Mouse (Mus musculus) liver, adult 2 months (tissue): Measurements from ENCODE around the gene Mypn. TPM values are rescaled to one million over a fixed set of nuclear protein-coding genes. Genes with fewer than 3 reads are reported as not detected.

Experiments
- DNase-seq: peaks from one replicate; pipeline ENCODE4 v3.0.0-alpha.2; 2011; ENCODE audit warnings: low read depth, low spot score; ENCODE audit errors: extremely low read depth
- H3K27ac ChIP-seq: fragments of 200-500 bp; replicated peaks from 2 replicates; pipeline ENCODE4 v1.5.1; 2012; ENCODE audit warnings: low read depth, mild to moderate bottlenecking, control low read depth, inconsistent platforms, low read length; ENCODE audit not compliant: insufficient read depth
- H3K27me3 ChIP-seq: fragments of 200-500 bp; 2 replicates; pipeline ENCODE4 v1.6.1; 2012; ENCODE audit warnings: mild to moderate bottlenecking, moderate library complexity, low read length, inconsistent platforms; ENCODE audit not compliant: control insufficient read depth, insufficient read depth
- H3K36me3 ChIP-seq: fragments of 200-500 bp; 2 replicates; pipeline ENCODE4 v1.6.1; 2012; ENCODE audit warnings: low read length, inconsistent platforms; ENCODE audit not compliant: control insufficient read depth, insufficient read depth
- H3K4me1 ChIP-seq: fragments of 200-500 bp; 2 replicates; pipeline ENCODE4 v1.6.1; 2011; ENCODE audit warnings: low read length; ENCODE audit not compliant: control insufficient read depth, insufficient read depth
- H3K4me3 ChIP-seq: fragments of 200-500 bp; 2 replicates; pipeline ENCODE4 v1.5.1; 2011; ENCODE audit warnings: low read depth, mild to moderate bottlenecking, control low read depth, low read length, moderate library complexity; ENCODE audit not compliant: insufficient read depth
- H3K79me2 ChIP-seq: fragments of 200-500 bp; 2 replicates; pipeline ENCODE4 v1.6.1; 2012; ENCODE audit warnings: inconsistent platforms, mild to moderate bottlenecking, low read length, moderate library complexity; ENCODE audit not compliant: control insufficient read depth, insufficient read depth
- H3K9ac ChIP-seq: fragments of 200-500 bp; 2 replicates; pipeline ENCODE4 v1.6.1; 2012; ENCODE audit warnings: low read depth, mild to moderate bottlenecking, control low read depth, inconsistent platforms, low read length
- CTCF ChIP-seq: fragments of 200-500 bp; IDR thresholded peaks from 2 replicates; pipeline ENCODE4 v1.5.1; 2011; ENCODE audit warnings: low read depth, low read length, control low read depth
- POLR2A ChIP-seq: fragments of 200-500 bp; IDR thresholded peaks from 2 replicates; pipeline ENCODE4 v1.6.1; 2011; ENCODE audit warnings: low read length, control low read depth; ENCODE audit not compliant: insufficient read depth; ENCODE audit errors: extremely low read depth
- WGBS: fragments of 180-500 bp; shearing (Covaris S2); methylation state at CpG from one replicate; pipeline ENCODE4 v1.1.7; 2018; 5-methylcytosine and 5-hydroxymethylcytosine counted together
- polyA plus RNA-seq: library from polyadenylated mRNA; depleted of rRNA; stranded (reverse); fragments of >200 nt; gene quantifications from 2 replicates; pipeline ENCODE4 v1.2.3, GENCODE M21; 2012
- total RNA-seq: library from RNA; depleted of rRNA; stranded (reverse); fragments of >200 nt; gene quantifications from 2 replicates; pipeline ENCODE4 v1.2.3, GENCODE M21; 2014

Gene Mypn
- total and polyA plus RNA-seq, 2 experiments: under 0.01 TPM; not detected in 1

- no peak overlapping the region for H3K9ac ChIP-seq
- no peak overlapping the region for H3K4me3 ChIP-seq
- H3K79me2 ChIP-seq: no peaks in the 10 kb centered on the region
- H3K4me1 ChIP-seq: peaks cover 20% of the 10 kb centered on the region
- DNase-seq: peak; percentile 76
- peak overlapping the region; percentile 47 for H3K27ac ChIP-seq
- H3K27me3 ChIP-seq: no peaks in the 10 kb centered on the region
- WGBS: 18% methylated on average over 3 of the region's 3 CpGs
- no peaks in the 10 kb centered on the region for H3K36me3 ChIP-seq
- TF ChIP-seq POLR2A (no peak), CTCF (peak; percentile 67)
Observed at GRCm38 (mm10) chr10:63153563-63153962, 50.2 kb downstream of the Mypn start.

GRCm38 (mm10) chr10:63152358-63152757 is 51.4 kb downstream of the Mypn start:
- Histone ChIP-seq H3K27ac (no peak overlapping the region), H3K79me2 (no peaks in the 10 kb centered on the region), H3K4me3 (no peak overlapping the region), H3K9ac (no peak overlapping the region), H3K27me3 (no peaks in the 10 kb centered on the region), H3K4me1 (peaks cover 17% of the 10 kb centered on the region), H3K36me3 (no peaks in the 10 kb centered on the region)
- no peak for DNase-seq
- TF ChIP-seq POLR2A (no peak), CTCF (no peak)

GRCm38 (mm10) chr10:63142660-63143059 is 61.1 kb downstream of the Mypn start:
- Histone ChIP-seq H3K4me1 (no peaks in the 10 kb centered on the region), H3K27ac (no peak overlapping the region), H3K36me3 (no peaks in the 10 kb centered on the region), H3K9ac (no peak overlapping the region), H3K4me3 (no peak overlapping the region), H3K79me2 (no peaks in the 10 kb centered on the region), H3K27me3 (no peaks in the 10 kb centered on the region)
- TF ChIP-seq CTCF: no peak
- no peak for TF ChIP-seq POLR2A
- DNase-seq: no peak
- WGBS: 92% methylated on average over 13 of the region's 13 CpGs

- no peaks in the 10 kb centered on the region for H3K27me3 ChIP-seq
- TF ChIP-seq POLR2A (no peak), CTCF (no peak)
- peak; percentile 32 for DNase-seq
- no peaks in the 10 kb centered on the region for H3K4me1 ChIP-seq
- no peaks in the 10 kb centered on the region for H3K79me2 ChIP-seq
- 70% methylated on average over 6 of the region's 6 CpGs for WGBS
- no peaks in the 10 kb centered on the region for H3K36me3 ChIP-seq
- H3K4me3 ChIP-seq: no peak overlapping the region
- H3K9ac ChIP-seq: no peak overlapping the region
- H3K27ac ChIP-seq: no peak overlapping the region
Observed at GRCm38 (mm10) chr10:63136436-63136835, 67.3 kb downstream of the Mypn start.

GRCm38 (mm10) chr10:63135680-63136079 is 68.1 kb downstream of the Mypn start:
- Histone ChIP-seq H3K27ac (no peak overlapping the region), H3K27me3 (no peaks in the 10 kb centered on the region), H3K36me3 (no peaks in the 10 kb centered on the region), H3K4me3 (no peak overlapping the region), H3K9ac (no peak overlapping the region), H3K4me1 (no peaks in the 10 kb centered on the region), H3K79me2 (no peaks in the 10 kb centered on the region)
- no peak for DNase-seq
- TF ChIP-seq POLR2A: no peak
- TF ChIP-seq CTCF: no peak
- 71% methylated on average over 12 of the region's 12 CpGs for WGBS

- Histone ChIP-seq H3K4me1 (no peaks in the 10 kb centered on the region), H3K36me3 (no peaks in the 10 kb centered on the region), H3K9ac (no peak overlapping the region), H3K27ac (no peak overlapping the region), H3K79me2 (no peaks in the 10 kb centered on the region), H3K27me3 (no peaks in the 10 kb centered on the region), H3K4me3 (no peak overlapping the region)
- TF ChIP-seq POLR2A (no peak), CTCF (no peak)
- 89% methylated on average over 4 of the region's 4 CpGs for WGBS
- DNase-seq: no peak
Observed at GRCm38 (mm10) chr10:63133326-63133725, 70.4 kb downstream of the Mypn start.
